Mouse (Mus musculus) bone marrow, adult 2 months (tissue): ENCODE data around the gene Cckbr. TPM values are rescaled to one million over a fixed set of nuclear protein-coding genes. Genes with fewer than 3 reads are reported as not detected.
A peak's percentile ranks its signal among the peaks of the same experiment; 100 is the strongest.

ENCODE experiments used
- H3K27ac ChIP-seq: fragments of 200-500 bp; 2 replicates; pipeline ENCODE4 v1.5.1; 2012; ENCODE audit warnings: low read depth, mild to moderate bottlenecking, control low read depth, inconsistent platforms, low read length; ENCODE audit not compliant: control insufficient read depth, poor library complexity, insufficient read depth
- H3K4me1 ChIP-seq: fragments of 200-500 bp; 2 replicates; pipeline ENCODE4 v1.6.1; 2011; ENCODE audit warnings: low read length; ENCODE audit not compliant: control insufficient read depth, insufficient read depth
- H3K4me3 ChIP-seq: fragments of 200-500 bp; replicated peaks from 2 replicates; pipeline ENCODE3; 2011; ENCODE audit warnings: mild to moderate bottlenecking, low read depth, low read length, control low read depth; ENCODE audit not compliant: control insufficient read depth
- CTCF ChIP-seq: fragments of 200-500 bp; IDR thresholded peaks from 2 replicates; pipeline ENCODE4 v1.5.1; 2011; ENCODE audit warnings: low read length, control low read depth; ENCODE audit not compliant: control insufficient read depth, insufficient read depth
- POLR2A ChIP-seq: fragments of 200-500 bp; IDR thresholded peaks from 2 replicates; pipeline ENCODE4 v1.6.1; 2011; ENCODE audit warnings: low read depth, mild to moderate bottlenecking, control low read depth, low read length, borderline replicate concordance; ENCODE audit not compliant: control insufficient read depth
- WGBS: fragments of 180-500 bp; shearing (Covaris S2); methylation state at CpG from one replicate; pipeline ENCODE4 v1.1.7; 2018; 5-methylcytosine and 5-hydroxymethylcytosine counted together
- polyA plus RNA-seq: library from polyadenylated mRNA; stranded (reverse); fragments of >200 nt; gene quantifications from 2 replicates; pipeline ENCODE4 v1.2.4, GENCODE M21; 2011; ENCODE audit warnings: low replicate concordance; ENCODE audit not compliant: missing spikeins, insufficient read depth, insufficient read length

Gene Cckbr
- polyA plus RNA-seq, 1 experiment = not detected

GRCm38 (mm10) chr7:105499676-105500075, 74.1 kb downstream of the Cckbr start:
- no peak for TF ChIP-seq CTCF
- TF ChIP-seq POLR2A = no peak
- Histone ChIP-seq H3K27ac (no peak overlapping the region), H3K4me1 (no peaks in the 10 kb centered on the region), H3K4me3 (no peak overlapping the region)
- WGBS = 67% methylated on average over 1 of the region's 1 CpGs

- TF ChIP-seq POLR2A = no peak
- TF ChIP-seq CTCF = no peak
- WGBS = 74% methylated on average over 4 of the region's 4 CpGs
- H3K4me3 ChIP-seq = no peak overlapping the region
- no peak overlapping the region for H3K27ac ChIP-seq
- H3K4me1 ChIP-seq = no peaks in the 10 kb centered on the region
Measured at GRCm38 (mm10) chr7:105501984-105502383, 76.5 kb downstream of the Cckbr start.

DNA sequence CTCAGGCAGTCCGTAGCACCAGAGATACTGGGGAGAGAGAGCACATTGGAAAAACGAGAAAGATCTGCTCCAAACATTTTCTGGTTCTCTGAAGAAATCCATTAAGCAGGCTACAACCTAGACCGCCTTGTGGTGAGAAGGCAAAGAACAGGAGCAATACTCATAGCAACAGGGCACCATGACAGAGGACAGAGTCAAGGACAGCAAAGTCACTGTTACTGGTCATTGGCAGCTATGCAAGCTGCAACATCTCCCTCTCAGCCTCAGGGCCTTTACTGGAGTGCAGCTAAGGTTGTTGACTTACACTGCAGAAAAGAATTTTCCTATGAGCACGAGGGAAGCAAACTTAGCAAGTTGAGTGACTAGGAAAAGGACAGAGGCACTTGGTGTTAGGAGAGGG, 81.7 kb downstream of the Cckbr start:
- 53% methylated on average over 4 of the region's 4 CpGs for WGBS
- H3K4me1 ChIP-seq = no peaks in the 10 kb centered on the region
- TF ChIP-seq POLR2A = no peak
- TF ChIP-seq CTCF = no peak
- H3K27ac ChIP-seq = no peak overlapping the region
- no peak overlapping the region for H3K4me3 ChIP-seq

GRCm38 (mm10) chr7:105510143-105510542, 84.6 kb downstream of the Cckbr start:
- Histone ChIP-seq H3K27ac (no peak overlapping the region), H3K4me1 (no peaks in the 10 kb centered on the region), H3K4me3 (no peak overlapping the region)
- 71% methylated on average over 5 of the region's 5 CpGs for WGBS
- TF ChIP-seq CTCF = no peak
- no peak for TF ChIP-seq POLR2A

GRCm38 (mm10) chr7:105513845-105514291, 88.3 kb downstream of the Cckbr start:
- no peaks in the 10 kb centered on the region for H3K4me1 ChIP-seq
- no peak overlapping the region for H3K27ac ChIP-seq
- H3K4me3 ChIP-seq = no peak overlapping the region
- TF ChIP-seq POLR2A (no peak), CTCF (no peak)
- WGBS = 63% methylated on average over 5 of the region's 5 CpGs

- no peak overlapping the region for H3K4me3 ChIP-seq
- WGBS = 66% methylated on average over 5 of the region's 5 CpGs
- TF ChIP-seq POLR2A (no peak), CTCF (no peak)
- H3K27ac ChIP-seq = no peak overlapping the region
- H3K4me1 ChIP-seq = no peaks in the 10 kb centered on the region
Measured at GRCm38 (mm10) chr7:105514561-105514960, 89.0 kb downstream of the Cckbr start.

- peak; percentile 88 for TF ChIP-seq CTCF
- TF ChIP-seq POLR2A = no peak
- H3K27ac ChIP-seq = no peak overlapping the region
- WGBS = 6% methylated on average over 5 of the region's 5 CpGs
Measured at GRCm38 (mm10) chr7:105515178-105515577, 89.6 kb downstream of the Cckbr start.

DNA sequence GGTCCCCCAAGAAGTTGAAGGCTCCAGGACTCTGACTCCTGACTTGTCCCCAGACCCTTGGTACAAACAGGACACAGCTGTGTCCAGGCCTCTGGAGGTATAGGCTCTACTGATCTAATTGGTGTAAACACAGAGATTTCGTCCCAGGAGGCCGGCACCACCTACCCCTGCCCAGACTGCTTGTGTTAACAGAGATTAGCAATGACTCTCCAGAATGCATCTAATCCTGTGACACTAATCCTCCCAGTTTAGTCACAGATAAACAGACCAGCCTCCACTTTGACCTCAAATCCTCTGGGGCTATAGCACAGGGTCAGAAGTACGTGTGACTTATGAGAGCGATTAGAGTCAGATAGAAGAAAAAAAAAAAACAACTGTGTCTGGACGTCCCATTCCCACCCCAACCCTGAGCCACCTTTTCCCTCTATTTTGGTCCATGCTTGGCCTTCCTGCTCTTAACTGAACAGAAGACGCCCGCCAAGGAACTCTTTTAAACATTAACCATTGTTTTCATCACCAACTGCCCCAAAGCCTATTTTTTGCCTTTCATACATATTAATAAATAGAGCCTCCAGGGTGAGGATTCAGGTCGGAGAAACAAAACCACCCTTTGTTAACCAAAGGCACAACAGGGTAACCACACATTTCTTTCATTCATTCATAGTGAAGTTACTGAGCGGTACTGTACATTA, 91.3 kb downstream of the Cckbr start:
- Histone ChIP-seq H3K4me1 (no peaks in the 10 kb centered on the region), H3K4me3 (no peak overlapping the region), H3K27ac (no peak overlapping the region)
- WGBS = 68% methylated on average over 9 of the region's 9 CpGs
- TF ChIP-seq CTCF = no peak
- TF ChIP-seq POLR2A = no peak

More at GRCm38 (mm10) chr7:105515178-105515577, 89.6 kb downstream of the Cckbr start:
- Histone ChIP-seq H3K4me1 (no peaks in the 10 kb centered on the region), H3K4me3 (no peak overlapping the region)
